Mouse (Mus musculus): ENCODE data around the gene Pdhx.

DNA sequence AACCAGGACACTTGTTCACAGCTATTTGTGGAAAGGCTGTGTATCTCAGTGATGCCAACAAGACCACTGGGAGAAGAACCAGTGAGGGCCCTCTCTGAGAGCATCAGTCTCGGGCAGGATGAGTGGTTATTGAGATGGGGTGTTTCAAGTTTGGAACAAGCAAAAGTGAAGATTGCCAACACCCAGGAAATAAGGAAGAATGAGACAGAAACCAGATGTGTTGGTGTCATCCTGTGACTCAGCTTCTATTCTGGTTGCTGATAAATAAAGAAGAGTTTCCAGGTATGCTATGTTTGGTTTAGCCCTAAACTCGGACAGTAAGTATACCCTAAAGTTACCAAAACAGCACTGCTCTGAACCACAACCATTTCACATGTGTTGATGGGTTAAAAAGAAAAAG is 92.4 kb downstream of the Pdhx start:
- TF ChIP-seq CTCF (IDR thresholded peaks at IDR 0.05; ENCODE audit: borderline replicate concordance, insufficient read depth, low read length) (no peak), POLR2A (IDR thresholded peaks at IDR 0.05; ENCODE audit: low read depth, low read length) (no peak)
